In genomic region chr2:152707186-152707585, GRCm38 (mm10) we compare ENCODE assay signal across 8 mouse cellular contexts. TPM values are rescaled to one million over a fixed set of nuclear protein-coding genes. Genes with fewer than 3 reads are reported as not detected.
DNase-seq lines count a peak whose midpoint lies in the region; ATAC-seq and TF ChIP-seq lines count a peak whose summit lies in the region.

No protein-coding gene starts in this region.

- H3K4me1 ChIP-seq in testis, adult 2 months (ENCODE audit: control insufficient read depth, insufficient read depth, low read length), result peaks cover 23% of the 10 kb centered on the region
- peaks cover 28% of the 10 kb centered on the region for H3K4me1 ChIP-seq in liver, embryonic 13.5 days (replicated peaks)

- TF ChIP-seq CTCF in testis, adult 2 months (IDR thresholded peaks at IDR 0.05; ENCODE audit: control insufficient read depth, insufficient read depth, insufficient replicate concordance, low read depth, low read length), result no peak

- 50% methylated on average over 7 of the region's 7 CpGs for WGBS in liver, embryonic 13.5 days (ENCODE audit: insufficient replicate concordance)

- H3K4me3 ChIP-seq in testis, adult 2 months (ENCODE audit: control insufficient read depth, low read depth, low read length), result peak overlapping the region; percentile 81
- H3K4me3 ChIP-seq in liver, embryonic 13.5 days (replicated peaks), result peak overlapping the region; percentile 50

- no peaks in the 10 kb centered on the region for H3K27me3 ChIP-seq in testis, adult 2 months (ENCODE audit: control insufficient read depth, insufficient read depth, low read length)
- no peaks in the 10 kb centered on the region for H3K27me3 ChIP-seq in liver, embryonic 13.5 days

- peak overlapping the region; percentile 66 for H3K4me2 ChIP-seq in liver, embryonic 13.5 days

- peak overlapping the region; percentile 60 for H3K9ac ChIP-seq in liver, embryonic 13.5 days

- peak; percentile 14 for DNase-seq in embryo, embryonic 11.5 days (ENCODE audit: low read depth, low spot score)
- DNase-seq in embryo, embryonic 11 days, result no peak
- DNase-seq in testis, postnatal 14 days (ENCODE audit: low spot score), result no peak
- no peak for DNase-seq in liver, embryonic 13.5 days
- no peak for DNase-seq in urinary bladder, postnatal 25 days (ENCODE audit: low spot score)
- no peak for DNase-seq in layer of hippocampus, adult 18-20 months (ENCODE audit: low spot score in 2 of 2)
- DNase-seq in B cell, adult 2 months, result no peak

- TF ChIP-seq POLR2A in testis, adult 2 months (IDR thresholded peaks at IDR 0.05; ENCODE audit: control insufficient read depth, low read depth, low read length), result no peak

- ATAC-seq in liver, embryonic 13.5 days (ENCODE audit: low read depth), result no peak

- H3K27ac ChIP-seq in testis, adult 2 months (ENCODE audit: control insufficient read depth, insufficient read depth, low read depth, low read length), result peak overlapping the region; percentile 64
- H3K27ac ChIP-seq in liver, embryonic 13.5 days, result peak overlapping the region; percentile 68

- H3K9me3 ChIP-seq in liver, embryonic 13.5 days (replicated peaks), result no peaks in the 10 kb centered on the region

- H3K36me3 ChIP-seq in testis, adult 2 months (ENCODE audit: control insufficient read depth, insufficient read depth, low read length), result no peaks in the 10 kb centered on the region; the same call in 1 of the 2 replicates
- peaks cover 52% of the 10 kb centered on the region for H3K36me3 ChIP-seq in liver, embryonic 13.5 days

RNA-seq across cellular contexts. Expression of gene Mcts2, which starts 20.4 kb away (rescaled TPM):
- 41.8 and 43.6 TPM in 2 replicates for polyA plus RNA-seq in testis, adult 2 months (2012; rRNA removed)
- polyA plus RNA-seq in liver, embryonic 13.5 days (2015; fragmentation: Nextera tagmentation; extraction: Ambion mirVana), result 23.6 and 23.8 TPM in 2 replicates
- total RNA-seq in layer of hippocampus, adult 18-20 months (2021), result 10 to 100 TPM; 18.3 to 19.2 TPM

RNA-seq across cellular contexts. Expression of gene Id1, which starts 28.9 kb away (rescaled TPM):
- 5.5 and 12.8 TPM in 2 replicates for polyA plus RNA-seq in testis, adult 2 months (2012; rRNA removed)
- 20.9 and 23.2 TPM in 2 replicates for polyA plus RNA-seq in liver, embryonic 13.5 days (2015; fragmentation: Nextera tagmentation; extraction: Ambion mirVana)
- total RNA-seq in layer of hippocampus, adult 18-20 months (2021), result 10 to 100 TPM; 19.5 to 22.3 TPM

RNA-seq across cellular contexts. Expression of gene H13, which starts 37.9 kb away (rescaled TPM):
- 84.1 and 84.7 TPM in 2 replicates for polyA plus RNA-seq in testis, adult 2 months (2012; rRNA removed)
- 49.0 and 52.9 TPM in 2 replicates for polyA plus RNA-seq in liver, embryonic 13.5 days (2015; fragmentation: Nextera tagmentation; extraction: Ambion mirVana)
- total RNA-seq in layer of hippocampus, adult 18-20 months (2021), result 10 to 100 TPM; 75.0 to 76.0 TPM

RNA-seq across cellular contexts. Expression of gene Cox4i2, which starts 46.8 kb away (rescaled TPM):
- 0.32 and 0.85 TPM in 2 replicates for polyA plus RNA-seq in testis, adult 2 months (2012; rRNA removed)
- 1.1 and 1.2 TPM in 2 replicates for polyA plus RNA-seq in liver, embryonic 13.5 days (2015; fragmentation: Nextera tagmentation; extraction: Ambion mirVana)
- total RNA-seq in layer of hippocampus, adult 18-20 months (2021), result 1 to 10 TPM; 1.1 to 2.3 TPM
